Mouse (Mus musculus): ENCODE results near the gene Fam149b. TPM values are rescaled to one million over a fixed set of nuclear protein-coding genes. Genes with fewer than 3 reads are reported as not detected.

Gene Fam149b
- polyA plus RNA-seq, 1 experiment: 11.5 TPM

GRCm38 (mm10) chr14:20371854-20372253, 23.9 kb downstream of the Fam149b start:
- H3ac ChIP-seq (ENCODE audit: control insufficient read depth, insufficient read length): no peak overlapping the region
- no peaks in the 10 kb centered on the region for H3K79me2 ChIP-seq (ENCODE audit: control insufficient read depth, insufficient read depth)
- no peaks in the 10 kb centered on the region for H3K27me3 ChIP-seq (ENCODE audit: control insufficient read depth, insufficient read depth, insufficient read length)
- H3K4me3 ChIP-seq: no peak overlapping the region
- H3K36me3 ChIP-seq (ENCODE audit: control insufficient read depth, insufficient read depth): peaks cover 8% of the 10 kb centered on the region
- TF ChIP-seq TCF12 (IDR thresholded peaks at IDR 0.05; ENCODE audit: insufficient read depth, poor library complexity, severe bottlenecking) (no peak), MAX (IDR thresholded peaks at IDR 0.05; ENCODE audit: low read depth) (no peak), POLR2AphosphoS2 (IDR thresholded peaks at IDR 0.05; ENCODE audit: insufficient read length, low read depth) (no peak), REST (IDR thresholded peaks at IDR 0.05; ENCODE audit: insufficient read depth, insufficient read length) (no peak), TCF3 (IDR thresholded peaks at IDR 0.05; ENCODE audit: insufficient read length, low read depth) (no peak), POLR2A (IDR thresholded peaks at IDR 0.05; ENCODE audit: insufficient read length, low read depth) (no peak), SRF (IDR thresholded peaks at IDR 0.05; ENCODE audit: control insufficient read depth, insufficient read length, low read depth) (no peak), MYOD1 (IDR thresholded peaks at IDR 0.05; ENCODE audit: control insufficient read depth in 1 of 3, insufficient read length in 2 of 3, low read depth in 2 of 3) (no peak), E2F4 (IDR thresholded peaks at IDR 0.05; ENCODE audit: insufficient read depth) (no peak), MYOG (IDR thresholded peaks at IDR 0.05; ENCODE audit: control insufficient read depth in 1 of 3, insufficient read depth in 1 of 3, insufficient read length in 2 of 3, low read depth in 2 of 3) (no peak)
- H3K4me2 ChIP-seq (ENCODE audit: low read depth): no peak overlapping the region

GRCm38 (mm10) chr14:20377112-20377521, 29.2 kb downstream of the Fam149b start:
- Histone ChIP-seq H3K4me3 (no peak overlapping the region), H3K4me2 (ENCODE audit: low read depth) (no peak overlapping the region), H3ac (ENCODE audit: control insufficient read depth, insufficient read length) (no peak overlapping the region), H3K79me2 (ENCODE audit: control insufficient read depth, insufficient read depth) (no peaks in the 10 kb centered on the region), H3K36me3 (ENCODE audit: control insufficient read depth, insufficient read depth) (peaks cover 14% of the 10 kb centered on the region), H3K27me3 (ENCODE audit: control insufficient read depth, insufficient read depth, insufficient read length) (no peaks in the 10 kb centered on the region)
- no peak for TF ChIP-seq TCF12 (IDR thresholded peaks at IDR 0.05; ENCODE audit: insufficient read depth, poor library complexity, severe bottlenecking)
- no peak for TF ChIP-seq POLR2A (IDR thresholded peaks at IDR 0.05; ENCODE audit: insufficient read length, low read depth)

DNA sequence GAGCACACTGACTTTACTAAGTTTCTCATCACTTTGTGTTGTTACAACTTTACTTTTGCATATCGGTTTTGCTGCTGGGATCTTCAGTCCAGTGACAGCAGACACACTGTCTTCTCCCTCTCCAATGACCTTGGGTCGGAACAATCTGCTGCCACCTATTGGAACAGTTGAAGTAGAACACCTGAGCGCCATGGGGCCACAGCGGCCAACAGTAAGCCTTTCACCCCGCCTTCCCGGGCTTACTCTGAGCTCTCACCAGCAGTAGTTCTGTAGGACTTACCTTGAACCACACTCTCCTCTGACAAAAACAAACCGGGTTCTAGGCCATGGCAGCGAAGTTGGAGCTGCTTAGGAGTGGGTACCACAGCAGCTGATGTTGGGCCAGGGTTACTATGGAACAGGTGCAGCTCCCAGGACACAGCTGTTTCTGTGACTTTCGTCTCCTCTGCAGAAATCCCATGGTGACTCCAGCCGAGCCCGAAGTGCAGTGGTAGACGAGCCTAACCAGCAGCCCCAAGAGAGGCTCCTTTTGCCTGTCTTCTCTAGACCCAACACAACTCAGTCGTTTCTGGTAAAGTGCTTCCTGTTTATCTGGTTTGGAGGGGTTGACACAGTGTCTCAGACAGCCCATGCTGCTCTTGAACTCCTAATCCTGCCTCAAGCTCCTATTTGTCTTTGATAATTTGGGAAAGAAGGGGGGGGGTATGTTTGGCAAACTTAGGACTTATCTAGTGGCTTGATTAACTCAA, 30.5 kb downstream of the Fam149b start:
- H3K4me2 ChIP-seq (ENCODE audit: low read depth): no peak overlapping the region

GRCm38 (mm10) chr14:20379087-20379640, 31.2 kb downstream of the Fam149b start:
- Histone ChIP-seq H3K4me2 (ENCODE audit: low read depth) (no peak overlapping the region), H3ac (ENCODE audit: control insufficient read depth, insufficient read length) (no peak overlapping the region), H3K27me3 (ENCODE audit: control insufficient read depth, insufficient read depth, insufficient read length) (no peaks in the 10 kb centered on the region), H3K36me3 (ENCODE audit: control insufficient read depth, insufficient read depth) (peaks cover 18% of the 10 kb centered on the region), H3K79me2 (ENCODE audit: control insufficient read depth, insufficient read depth) (peaks cover 5% of the 10 kb centered on the region), H3K4me3 (no peak overlapping the region)
- no peak for TF ChIP-seq SRF (IDR thresholded peaks at IDR 0.05; ENCODE audit: control insufficient read depth, insufficient read length, low read depth)

More for the DNA sequence above, 30.5 kb downstream of the Fam149b start:
- Histone ChIP-seq H3K79me2 (ENCODE audit: control insufficient read depth, insufficient read depth) (peaks cover 5% of the 10 kb centered on the region), H3K36me3 (ENCODE audit: control insufficient read depth, insufficient read depth) (peaks cover 14% of the 10 kb centered on the region), H3K27me3 (ENCODE audit: control insufficient read depth, insufficient read depth, insufficient read length) (no peaks in the 10 kb centered on the region), H3ac (ENCODE audit: control insufficient read depth, insufficient read length) (no peak overlapping the region), H3K4me3 (no peak overlapping the region)
- peak in 1 of 3 experiments; percentile 13 for TF ChIP-seq MYOD1 (IDR thresholded peaks at IDR 0.05; ENCODE audit: control insufficient read depth in 1 of 3, insufficient read length in 2 of 3, low read depth in 2 of 3)
- peak in 1 of 3 experiments; percentile 13 for TF ChIP-seq MYOG (IDR thresholded peaks at IDR 0.05; ENCODE audit: control insufficient read depth in 1 of 3, insufficient read depth in 1 of 3, insufficient read length in 2 of 3, low read depth in 2 of 3)
- TF ChIP-seq TCF12 (IDR thresholded peaks at IDR 0.05; ENCODE audit: insufficient read depth, poor library complexity, severe bottlenecking): no peak

DNA sequence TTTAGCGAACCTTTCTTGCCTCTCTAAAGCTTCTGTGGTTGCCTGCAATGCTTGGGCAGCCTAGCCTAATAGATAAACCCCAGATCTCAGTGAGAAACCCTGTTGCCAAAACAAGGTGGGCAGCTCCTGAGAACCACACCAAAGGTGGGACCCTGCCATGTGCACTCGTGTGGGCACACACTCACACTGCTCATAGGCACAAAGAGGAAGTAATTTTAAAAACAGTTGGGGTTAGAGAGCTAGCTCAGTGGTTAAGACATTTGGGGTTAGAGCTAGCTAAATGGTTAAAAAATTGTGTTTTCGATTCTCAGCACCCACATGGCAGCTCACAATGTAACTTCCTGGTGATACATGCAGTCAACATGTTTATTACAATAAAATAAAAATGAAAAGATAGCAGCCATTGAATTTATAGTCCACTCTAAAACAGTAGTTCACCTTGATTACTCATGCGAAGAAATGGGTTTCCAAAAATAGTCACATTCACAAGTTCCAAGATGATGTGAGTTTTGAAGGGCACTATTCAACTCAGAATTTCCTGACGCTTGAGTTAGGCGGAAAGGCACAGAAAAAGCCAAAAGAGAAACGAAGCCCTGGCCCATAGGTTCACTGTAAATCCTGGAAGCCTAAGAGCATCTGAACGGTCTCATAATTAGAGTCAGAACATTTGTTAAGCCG, 31.9 kb downstream of the Fam149b start:
- H3K4me3 ChIP-seq: no peak overlapping the region
- H3ac ChIP-seq (ENCODE audit: control insufficient read depth, insufficient read length): no peak overlapping the region
- H3K4me2 ChIP-seq (ENCODE audit: low read depth): no peak overlapping the region
- no peak for TF ChIP-seq E2F4 (IDR thresholded peaks at IDR 0.05; ENCODE audit: insufficient read depth)
- TF ChIP-seq MYOD1 (IDR thresholded peaks at IDR 0.05; ENCODE audit: control insufficient read depth in 1 of 3, insufficient read length in 2 of 3, low read depth in 2 of 3): no peak
- TF ChIP-seq REST (IDR thresholded peaks at IDR 0.05; ENCODE audit: insufficient read depth, insufficient read length): no peak
- no peak for TF ChIP-seq SRF (IDR thresholded peaks at IDR 0.05; ENCODE audit: control insufficient read depth, insufficient read length, low read depth)
- no peak for TF ChIP-seq TCF12 (IDR thresholded peaks at IDR 0.05; ENCODE audit: insufficient read depth, poor library complexity, severe bottlenecking)
- no peak for TF ChIP-seq CEBPB (IDR thresholded peaks at IDR 0.05; ENCODE audit: insufficient read depth, poor library complexity, severe bottlenecking)
- TF ChIP-seq MYOG (IDR thresholded peaks at IDR 0.05; ENCODE audit: control insufficient read depth in 1 of 3, insufficient read depth in 1 of 3, insufficient read length in 2 of 3, low read depth in 2 of 3): no peak
- no peak for TF ChIP-seq MAX (IDR thresholded peaks at IDR 0.05; ENCODE audit: low read depth)
- no peak for TF ChIP-seq POLR2A (IDR thresholded peaks at IDR 0.05; ENCODE audit: insufficient read length, low read depth)
- no peak for TF ChIP-seq USF1 (IDR thresholded peaks at IDR 0.05; ENCODE audit: low read depth)
- TF ChIP-seq TCF3 (IDR thresholded peaks at IDR 0.05; ENCODE audit: insufficient read length, low read depth): no peak
- TF ChIP-seq POLR2AphosphoS2 (IDR thresholded peaks at IDR 0.05; ENCODE audit: insufficient read length, low read depth): no peak
- H3K27me3 ChIP-seq (ENCODE audit: control insufficient read depth, insufficient read depth, insufficient read length): no peaks in the 10 kb centered on the region
- peaks cover 5% of the 10 kb centered on the region for H3K79me2 ChIP-seq (ENCODE audit: control insufficient read depth, insufficient read depth)
- peaks cover 18% of the 10 kb centered on the region for H3K36me3 ChIP-seq (ENCODE audit: control insufficient read depth, insufficient read depth)
